Mouse (Mus musculus) heart, embryonic 15.5 days (tissue): ENCODE data around the gene Crtc1. TPM values are rescaled to one million over a fixed set of nuclear protein-coding genes. Genes with fewer than 3 reads are reported as not detected.

ENCODE experiments used
- ATAC-seq: fragments of 200-750 bp; cut with Nextera tagmentation; replicated peaks from 2 replicates; pipeline ENCODE4 v1.8.0; 2017; ENCODE audit warnings: low read depth, moderate TSS enrichment; ENCODE audit not compliant: insufficient number of reproducible peaks, insufficient read depth, low FRiP score
- H3K27ac ChIP-seq: fragments of 300-500 bp; sonication (generic); 2 replicates; pipeline ENCODE4 v1.5.1; 2015; ENCODE audit warnings: mild to moderate bottlenecking, inconsistent platforms
- H3K27me3 ChIP-seq: fragments of 300-500 bp; sonication (generic); 2 replicates; pipeline ENCODE4 v1.6.1; 2015; ENCODE audit warnings: inconsistent platforms
- H3K36me3 ChIP-seq: fragments of 300-500 bp; sonication (generic); 2 replicates; pipeline ENCODE4 v1.6.1; 2015; ENCODE audit warnings: mild to moderate bottlenecking, inconsistent platforms
- H3K4me1 ChIP-seq: fragments of 300-500 bp; sonication (generic); replicated peaks from 2 replicates; pipeline ENCODE4 v1.6.1; 2015; ENCODE audit warnings: inconsistent platforms
- H3K4me2 ChIP-seq: fragments of 300-500 bp; sonication (generic); 2 replicates; pipeline ENCODE4 v1.6.1; 2015; ENCODE audit warnings: inconsistent platforms, mild to moderate bottlenecking, moderate library complexity
- H3K4me3 ChIP-seq: fragments of 300-500 bp; sonication (generic); 2 replicates; pipeline ENCODE4 v1.5.1; 2015; ENCODE audit warnings: mild to moderate bottlenecking, inconsistent platforms
- H3K9ac ChIP-seq: fragments of 300-500 bp; sonication (generic); 2 replicates; pipeline ENCODE4 v1.6.1; 2015; ENCODE audit warnings: mild to moderate bottlenecking, inconsistent platforms
- H3K9me3 ChIP-seq: fragments of 300-500 bp; sonication (generic); replicated peaks from 2 replicates; pipeline ENCODE4 v1.6.1; 2016; ENCODE audit warnings: inconsistent platforms
- WGBS: fragments of 180-500 bp; shearing (Covaris S2); methylation state at CpG from one replicate; pipeline ENCODE4 v1.1.7; 2015; ENCODE audit warnings: mixed read lengths; 5-methylcytosine and 5-hydroxymethylcytosine counted together
- polyA plus RNA-seq: library from polyadenylated mRNA; unstranded; fragments of >200 nt; fragmentation: Nextera tagmentation; extraction: Ambion mirVana; gene quantifications from 2 replicates; pipeline ENCODE4 v1.2.1, GENCODE M21; 2015

The Crtc1 gene
- polyA plus RNA-seq, 1 experiment from 2014 or later: 8.7 TPM

DNA sequence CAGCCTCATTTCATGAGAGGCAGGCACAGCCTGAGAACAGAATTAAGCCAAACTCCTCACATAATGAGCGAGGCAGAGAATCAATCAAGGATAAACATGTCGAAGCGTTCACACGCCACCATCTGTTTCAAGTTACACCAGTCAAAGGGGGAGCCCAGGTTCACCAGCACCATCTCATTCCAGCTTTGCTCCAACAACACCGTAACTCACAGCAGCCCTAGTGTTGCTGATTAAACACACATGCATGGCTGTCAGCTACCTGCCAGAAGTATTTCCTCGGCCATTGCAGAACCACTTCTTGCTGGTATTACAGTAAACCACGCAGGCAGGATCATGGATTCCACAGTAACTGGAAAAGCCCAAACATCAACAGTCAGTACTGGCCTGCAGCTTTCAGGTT, 96.3 kb downstream of the Crtc1 start:
- Histone ChIP-seq H3K9me3 (no peaks in the 10 kb centered on the region), H3K4me2 (no peak overlapping the region), H3K27ac (no peak overlapping the region), H3K27me3 (no peaks in the 10 kb centered on the region), H3K4me3 (no peak overlapping the region), H3K4me1 (peaks cover 4% of the 10 kb centered on the region), H3K36me3 (peaks cover 54% of the 10 kb centered on the region), H3K9ac (no peak overlapping the region)
- no peak for ATAC-seq
- 83% methylated on average over 7 of the region's 7 CpGs for WGBS

GRCm38 (mm10) chr8:70342007-70342406, 97.4 kb downstream of the Crtc1 start:
- Histone ChIP-seq H3K9me3 (no peaks in the 10 kb centered on the region), H3K4me1 (peaks cover 2% of the 10 kb centered on the region; the same call in 1 of the 2 replicates), H3K36me3 (peaks cover 65% of the 10 kb centered on the region), H3K27me3 (no peaks in the 10 kb centered on the region), H3K9ac (no peak overlapping the region), H3K4me3 (no peak overlapping the region), H3K4me2 (no peak overlapping the region), H3K27ac (no peak overlapping the region)
- no peak for ATAC-seq
- WGBS: 92% methylated on average over 14 of the region's 14 CpGs

GRCm38 (mm10) chr8:70340659-70341058, 98.7 kb downstream of the Crtc1 start:
- H3K36me3 ChIP-seq: peaks cover 78% of the 10 kb centered on the region
- no peaks in the 10 kb centered on the region for H3K9me3 ChIP-seq
- ATAC-seq: no peak
- no peak overlapping the region for H3K27ac ChIP-seq
- WGBS: 87% methylated on average over 7 of the region's 7 CpGs
- peaks cover 2% of the 10 kb centered on the region; the same call in 1 of the 2 replicates for H3K4me1 ChIP-seq
- no peaks in the 10 kb centered on the region for H3K27me3 ChIP-seq
- H3K9ac ChIP-seq: no peak overlapping the region
- H3K4me3 ChIP-seq: no peak overlapping the region
- H3K4me2 ChIP-seq: no peak overlapping the region

DNA sequence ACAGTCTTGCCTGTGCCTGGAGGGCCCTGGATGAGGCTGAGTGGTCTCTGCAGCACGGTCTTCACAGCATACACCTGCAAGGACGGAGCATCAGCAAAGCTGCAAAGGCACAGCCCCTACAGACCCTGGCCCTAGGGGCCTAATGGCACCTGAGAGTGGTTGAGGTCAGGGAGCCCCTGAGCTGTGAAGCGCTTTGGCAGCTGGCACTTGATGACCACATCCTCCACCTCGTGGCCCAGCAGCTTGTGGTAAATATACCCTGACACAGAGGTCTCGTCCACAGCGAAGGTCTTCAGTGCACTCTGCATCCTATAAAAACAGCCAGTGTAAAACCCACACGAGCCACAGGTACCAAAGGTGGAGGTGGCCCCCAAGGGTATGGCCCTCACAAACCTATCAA, 100.4 kb downstream of the Crtc1 start:
- Histone ChIP-seq H3K4me1 (no peaks in the 10 kb centered on the region), H3K36me3 (peaks cover 93% of the 10 kb centered on the region), H3K4me2 (no peak overlapping the region), H3K27ac (no peak overlapping the region), H3K4me3 (no peak overlapping the region), H3K27me3 (no peaks in the 10 kb centered on the region), H3K9me3 (no peaks in the 10 kb centered on the region), H3K9ac (no peak overlapping the region)
- WGBS: 84% methylated on average over 7 of the region's 7 CpGs
- no peak for ATAC-seq

GRCm38 (mm10) chr8:70332878-70333202, 106.5 kb downstream of the Crtc1 start:
- WGBS: 92% methylated on average over 6 of the region's 6 CpGs
- no peak for ATAC-seq
- H3K36me3 ChIP-seq: peaks cover 67% of the 10 kb centered on the region

More at GRCm38 (mm10) chr8:70332878-70333202, 106.5 kb downstream of the Crtc1 start:
- peaks cover 23% of the 10 kb centered on the region for H3K4me1 ChIP-seq
- H3K27ac ChIP-seq: no peak overlapping the region
- H3K27me3 ChIP-seq: peaks cover 19% of the 10 kb centered on the region
- no peak overlapping the region for H3K9ac ChIP-seq
- H3K4me2 ChIP-seq: no peak overlapping the region
- H3K4me3 ChIP-seq: no peak overlapping the region
- no peaks in the 10 kb centered on the region for H3K9me3 ChIP-seq

Other genes starting within 250 kb of the Crtc1 start
- gene Slc25a42, start 227.3 kb downstream of the Crtc1 start, polyA plus RNA-seq: 7.6 and 12.5 TPM in 2 replicates
- 22.1 and 27.4 TPM in 2 replicates for gene Sugp2, start 205.4 kb downstream of the Crtc1 start, polyA plus RNA-seq
- gene Armc6, start 205.1 kb downstream of the Crtc1 start, polyA plus RNA-seq: 16.4 and 24.0 TPM in 2 replicates
- gene Homer3, start 156.8 kb downstream of the Crtc1 start, polyA plus RNA-seq: 24.2 and 33.6 TPM in 2 replicates
- 25.2 and 33.6 TPM in 2 replicates for gene Ddx49, start 137.1 kb downstream of the Crtc1 start, polyA plus RNA-seq
- gene Cope, start 137.1 kb downstream of the Crtc1 start, polyA plus RNA-seq: 241 and 335 TPM in 2 replicates
- 1.3 and 2.3 TPM in 2 replicates for gene Cers1, start 123.8 kb downstream of the Crtc1 start, polyA plus RNA-seq
- 0.31 and 1.4 TPM in 2 replicates for gene Gdf1, start 109.8 kb downstream of the Crtc1 start, polyA plus RNA-seq
- gene Upf1, start 86.3 kb downstream of the Crtc1 start, polyA plus RNA-seq: 10.5 and 13.4 TPM in 2 replicates
- gene Comp, start 66.0 kb downstream of the Crtc1 start, polyA plus RNA-seq: 2.8 and 4.0 TPM in 2 replicates
- 8.7 and 12.7 TPM in 2 replicates for gene Klhl26, start 37.4 kb upstream of the Crtc1 start, polyA plus RNA-seq
- 0.24 and 0.96 TPM in 2 replicates for gene Tmem59l, start 47.8 kb upstream of the Crtc1 start, polyA plus RNA-seq
- 3.8 and 11.1 TPM in 2 replicates for gene Crlf1, start 53.6 kb upstream of the Crtc1 start, polyA plus RNA-seq
- 116 and 117 TPM in 2 replicates for gene Rex1bd, start 67.2 kb upstream of the Crtc1 start, polyA plus RNA-seq
- gene Uba52, start 71.2 kb upstream of the Crtc1 start, polyA plus RNA-seq: 684 and 768 TPM in 2 replicates
- gene Fkbp8, start 88.1 kb upstream of the Crtc1 start, polyA plus RNA-seq: 203 and 274 TPM in 2 replicates
- gene Kxd1, start 88.4 kb upstream of the Crtc1 start, polyA plus RNA-seq: 64.5 and 68.8 TPM in 2 replicates
- gene Ell, start 99.9 kb upstream of the Crtc1 start, polyA plus RNA-seq: 10.8 and 15.0 TPM in 2 replicates
- gene Isyna1, start 154.8 kb upstream of the Crtc1 start, polyA plus RNA-seq: 92.9 and 121 TPM in 2 replicates
- gene Ssbp4, start 169.3 kb upstream of the Crtc1 start, polyA plus RNA-seq: 62.1 and 82.6 TPM in 2 replicates
- gene Lrrc25, start 176.6 kb upstream of the Crtc1 start, polyA plus RNA-seq: 1.4 and 3.4 TPM in 2 replicates
- 0.89 and 1.3 TPM in 2 replicates for gene Gdf15, start 192.9 kb upstream of the Crtc1 start, polyA plus RNA-seq
- gene Pgpep1, start 220.8 kb upstream of the Crtc1 start, polyA plus RNA-seq: 32.2 and 36.3 TPM in 2 replicates
- 256 and 281 TPM in 2 replicates for gene Lsm4, start 233.7 kb upstream of the Crtc1 start, polyA plus RNA-seq